Mouse (Mus musculus) neural tube, embryonic 14.5 days (tissue): ENCODE data around the gene Zfand3. TPM values are rescaled to one million over a fixed set of nuclear protein-coding genes. Genes with fewer than 3 reads are reported as not detected.

Experiments
- ATAC-seq: fragments of 200-750 bp; cut with Nextera tagmentation; 2 replicates; pipeline ENCODE4 v1.8.0; 2017; ENCODE audit warnings: low read depth, mild to moderate bottlenecking, moderate TSS enrichment, moderate library complexity
- H3K27ac ChIP-seq: fragments of 300-500 bp; sonication (generic); 2 replicates; pipeline ENCODE4 v1.5.1; 2014; ENCODE audit warnings: low read depth, mild to moderate bottlenecking, control low read depth, low read length, moderate library complexity, mixed read lengths
- H3K27me3 ChIP-seq: fragments of 300-500 bp; sonication (generic); 2 replicates; pipeline ENCODE4 v1.6.1; 2014; ENCODE audit warnings: low read length; ENCODE audit not compliant: control insufficient read depth, insufficient read depth
- H3K36me3 ChIP-seq: fragments of 300-500 bp; sonication (generic); 2 replicates; pipeline ENCODE4 v1.6.1; 2014; ENCODE audit warnings: low read length, mixed read lengths; ENCODE audit not compliant: control insufficient read depth, insufficient read depth
- H3K4me1 ChIP-seq: fragments of 300-500 bp; sonication (generic); 2 replicates; pipeline ENCODE4 v1.6.1; 2014; ENCODE audit warnings: low read length; ENCODE audit not compliant: control insufficient read depth, insufficient read depth
- H3K4me2 ChIP-seq: fragments of 300-500 bp; sonication (generic); 2 replicates; pipeline ENCODE4 v1.6.1; 2014; ENCODE audit warnings: mild to moderate bottlenecking, low read depth, low read length, control low read depth
- H3K4me3 ChIP-seq: fragments of 300-500 bp; sonication (generic); 2 replicates; pipeline ENCODE4 v1.5.1; 2014; ENCODE audit warnings: low read depth, low read length, control low read depth, mixed read lengths
- H3K9ac ChIP-seq: fragments of 300-500 bp; sonication (generic); replicated peaks from 2 replicates; pipeline ENCODE4 v1.6.1; 2014; ENCODE audit warnings: low read depth, mild to moderate bottlenecking, control low read depth, low read length, mixed read lengths
- H3K9me3 ChIP-seq: fragments of 300-500 bp; sonication (generic); 2 replicates; pipeline ENCODE4 v1.6.1; 2016; ENCODE audit warnings: low read length; ENCODE audit not compliant: control insufficient read depth
- WGBS: fragments of 180-500 bp; shearing (Covaris S2); extraction: QIAGEN DNeasy Blood & Tissue Kit; methylation state at CpG from one replicate; pipeline ENCODE4 v1.1.7; 2014; 5-methylcytosine and 5-hydroxymethylcytosine counted together
- polyA plus RNA-seq: library from polyadenylated mRNA; unstranded; fragments of >200 nt; fragmentation: Nextera tagmentation; extraction: Ambion mirVana; gene quantifications from 2 replicates; pipeline ENCODE4 v1.2.1, GENCODE M21; 2014

Gene Zfand3
- polyA plus RNA-seq, 1 experiment from 2014 or later: 37.5 TPM

- no peak overlapping the region for H3K27ac ChIP-seq
Measured at GRCm38 (mm10) chr17:30191097-30191640, 186.6 kb downstream of the Zfand3 start.

DNA sequence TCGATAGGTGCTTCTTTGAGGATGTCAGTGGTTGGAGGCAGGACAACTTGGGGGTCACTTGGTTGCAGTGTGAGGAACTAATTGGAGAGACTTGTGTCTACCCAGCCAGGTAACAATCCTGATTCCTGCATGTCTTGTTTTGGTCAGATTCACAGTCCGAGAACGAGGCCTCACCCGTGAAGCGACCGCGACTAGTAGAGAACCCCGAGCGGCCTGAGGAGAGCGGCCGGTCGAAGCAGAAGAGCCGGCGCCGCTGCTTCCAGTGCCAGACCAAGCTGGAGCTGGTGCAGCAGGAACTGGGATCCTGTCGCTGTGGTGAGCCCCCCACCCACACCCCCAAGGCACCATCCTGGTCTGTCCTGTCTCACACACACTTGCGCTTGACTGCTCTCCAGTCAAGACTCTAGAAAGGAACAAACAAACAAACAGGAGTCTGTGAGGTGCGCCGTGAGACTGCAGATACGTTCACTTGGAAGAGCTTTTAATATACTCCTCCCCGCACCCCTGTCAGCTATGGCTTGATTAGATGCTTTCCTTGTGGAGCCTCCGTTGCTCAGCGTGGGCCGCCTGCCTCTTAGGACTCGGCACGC lies 188.0 kb downstream of the Zfand3 start:
- no peak for ATAC-seq
- Histone ChIP-seq H3K9me3 (no peaks in the 10 kb centered on the region), H3K9ac (no peak overlapping the region), H3K4me1 (peaks cover 61% of the 10 kb centered on the region), H3K4me2 (no peak overlapping the region), H3K4me3 (no peak overlapping the region), H3K36me3 (no peaks in the 10 kb centered on the region), H3K27me3 (no peaks in the 10 kb centered on the region), H3K27ac (no peak overlapping the region)
- WGBS: 86% methylated on average over 26 of the region's 26 CpGs

More at GRCm38 (mm10) chr17:30191097-30191640, 186.6 kb downstream of the Zfand3 start:
- Histone ChIP-seq H3K4me2 (no peak overlapping the region), H3K9me3 (no peaks in the 10 kb centered on the region), H3K27me3 (no peaks in the 10 kb centered on the region), H3K9ac (no peak overlapping the region), H3K4me1 (peaks cover 57% of the 10 kb centered on the region), H3K4me3 (no peak overlapping the region), H3K36me3 (no peaks in the 10 kb centered on the region)
- ATAC-seq: no peak
- 65% methylated on average over 11 of the region's 11 CpGs for WGBS

- H3K27me3 ChIP-seq: no peaks in the 10 kb centered on the region
- 75% methylated on average over 2 of the region's 2 CpGs for WGBS
- peaks cover 54% of the 10 kb centered on the region for H3K4me1 ChIP-seq
- no peak overlapping the region for H3K4me2 ChIP-seq
- H3K27ac ChIP-seq: no peak overlapping the region
- H3K9me3 ChIP-seq: no peaks in the 10 kb centered on the region
- ATAC-seq: no peak
- no peak overlapping the region for H3K9ac ChIP-seq
- H3K36me3 ChIP-seq: no peaks in the 10 kb centered on the region
- H3K4me3 ChIP-seq: no peak overlapping the region
Measured at GRCm38 (mm10) chr17:30193615-30194014, 189.1 kb downstream of the Zfand3 start.

DNA sequence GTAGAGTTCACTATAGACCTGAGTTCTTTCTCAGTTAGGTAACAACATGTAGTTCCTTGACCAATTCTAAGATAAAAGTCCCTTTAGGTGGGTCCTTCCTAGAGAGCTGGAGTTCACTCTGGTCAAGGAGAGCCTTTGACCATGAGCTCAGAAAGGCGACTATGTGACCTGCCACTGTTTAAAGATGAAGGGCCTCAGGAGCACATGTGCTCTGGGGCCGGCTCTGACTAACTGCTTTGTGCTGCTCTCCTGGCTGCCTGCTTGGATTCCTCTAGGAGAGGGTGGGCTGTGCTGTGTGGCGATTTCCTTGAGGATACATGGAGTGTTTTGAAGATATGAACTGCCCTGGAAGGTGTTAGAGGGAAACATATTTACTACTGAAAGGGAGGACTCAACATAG lies 189.6 kb downstream of the Zfand3 start:
- 48% methylated on average over 3 of the region's 3 CpGs for WGBS
- H3K9ac ChIP-seq: no peak overlapping the region
- H3K27me3 ChIP-seq: no peaks in the 10 kb centered on the region
- H3K36me3 ChIP-seq: no peaks in the 10 kb centered on the region
- H3K4me1 ChIP-seq: peaks cover 59% of the 10 kb centered on the region
- H3K9me3 ChIP-seq: no peaks in the 10 kb centered on the region
- H3K4me3 ChIP-seq: no peak overlapping the region
- no peak for ATAC-seq
- H3K4me2 ChIP-seq: no peak overlapping the region
- no peak overlapping the region for H3K27ac ChIP-seq

DNA sequence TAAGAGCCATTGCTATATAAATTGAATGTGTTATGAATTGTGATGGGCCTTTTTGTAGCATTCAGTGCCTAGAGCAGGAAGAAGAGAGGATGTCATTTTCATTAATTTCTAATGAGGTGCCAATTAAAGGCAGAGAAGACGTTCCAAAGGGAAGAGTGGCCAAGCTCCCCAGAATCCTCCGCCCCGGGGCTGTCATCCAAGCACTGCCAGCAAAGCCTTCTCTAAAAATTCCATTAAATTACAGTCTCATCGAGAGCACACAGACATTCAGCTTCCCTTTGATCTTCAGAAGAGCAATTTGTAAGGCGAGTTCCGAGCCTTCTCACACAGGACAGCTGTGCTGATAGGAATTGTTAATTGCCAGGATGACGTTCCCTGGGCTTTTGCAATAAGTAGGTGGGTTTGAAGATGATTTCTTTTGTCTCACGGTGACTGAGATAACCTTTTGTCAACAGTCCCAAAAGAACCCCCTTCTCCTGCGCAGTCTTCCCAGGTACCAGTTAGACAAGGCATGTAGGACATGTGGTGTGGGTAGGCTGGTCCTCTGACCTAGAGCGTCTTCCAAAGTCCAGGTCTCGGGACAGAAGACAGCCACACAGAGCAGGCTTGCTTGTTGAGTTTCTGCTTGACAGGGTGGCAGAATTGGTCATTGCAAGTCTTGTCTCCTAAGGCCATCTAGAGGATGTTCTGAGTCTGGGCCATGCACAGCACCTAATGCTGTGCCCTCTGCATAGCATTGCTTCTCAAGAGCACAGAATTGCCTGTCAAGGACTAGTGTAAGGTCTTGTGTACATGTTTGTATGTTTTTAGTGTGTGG lies 190.3 kb downstream of the Zfand3 start:
- WGBS: 50% methylated on average over 11 of the region's 11 CpGs
- no peak for ATAC-seq

DNA sequence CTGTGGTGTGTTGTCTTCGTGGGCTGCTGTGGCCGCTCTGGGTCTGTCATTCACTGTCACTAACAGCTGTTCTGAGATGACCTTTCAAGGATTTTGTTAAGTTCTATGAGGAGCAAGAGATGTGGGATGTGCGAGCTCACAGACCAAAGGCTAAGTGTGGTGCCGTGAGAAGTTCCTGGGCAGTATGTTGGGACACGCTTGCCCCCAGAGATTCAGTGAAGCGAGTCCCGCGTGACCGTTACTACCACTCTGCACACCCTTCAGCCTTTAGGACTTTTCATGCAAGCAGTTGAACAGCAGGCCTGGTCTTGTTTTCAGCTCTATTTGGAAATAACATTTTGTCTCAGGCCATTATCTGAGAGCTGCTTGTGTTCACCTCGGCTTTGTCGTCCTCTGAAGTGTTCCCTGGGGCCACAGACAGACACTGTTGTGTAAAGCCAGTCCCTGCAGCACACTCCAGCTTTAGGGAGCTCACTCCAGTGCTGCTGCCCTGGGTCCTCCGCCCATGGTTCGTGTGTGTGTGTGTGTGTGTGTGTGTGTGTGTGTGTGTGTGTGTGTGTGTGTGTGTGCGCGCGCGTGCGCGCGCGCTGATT lies 191.2 kb downstream of the Zfand3 start:
- H3K9ac ChIP-seq: no peak overlapping the region
- peaks cover 56% of the 10 kb centered on the region for H3K4me1 ChIP-seq
- H3K4me3 ChIP-seq: no peak overlapping the region
- no peak overlapping the region for H3K4me2 ChIP-seq
- no peak for ATAC-seq
- H3K9me3 ChIP-seq: no peaks in the 10 kb centered on the region
- 0 out of 2 replicates have a peak overlapping the region, but pooled peaks have one; percentile 71 for H3K27ac ChIP-seq
- no peaks in the 10 kb centered on the region for H3K27me3 ChIP-seq
- no peaks in the 10 kb centered on the region for H3K36me3 ChIP-seq
- WGBS: 83% methylated on average over 19 of the region's 21 CpGs

More for the DNA sequence above, 190.3 kb downstream of the Zfand3 start:
- H3K9me3 ChIP-seq: no peaks in the 10 kb centered on the region
- H3K4me1 ChIP-seq: peaks cover 56% of the 10 kb centered on the region
- no peak overlapping the region for H3K9ac ChIP-seq
- no peaks in the 10 kb centered on the region for H3K36me3 ChIP-seq
- no peak overlapping the region for H3K4me3 ChIP-seq
- H3K4me2 ChIP-seq: no peak overlapping the region
- peak overlapping the region; percentile 71 for H3K27ac ChIP-seq
- H3K27me3 ChIP-seq: no peaks in the 10 kb centered on the region

- WGBS: 72% methylated on average over 17 of the region's 17 CpGs
- ATAC-seq: no peak
- peak overlapping the region; percentile 28 for H3K27ac ChIP-seq
- no peak overlapping the region for H3K4me2 ChIP-seq
- no peaks in the 10 kb centered on the region for H3K9me3 ChIP-seq
- H3K4me1 ChIP-seq: peaks cover 60% of the 10 kb centered on the region
- no peaks in the 10 kb centered on the region for H3K27me3 ChIP-seq
- H3K4me3 ChIP-seq: no peak overlapping the region
- no peak overlapping the region for H3K9ac ChIP-seq
- no peaks in the 10 kb centered on the region for H3K36me3 ChIP-seq
Measured at GRCm38 (mm10) chr17:30196401-30197279, 192.1 kb downstream of the Zfand3 start.

DNA sequence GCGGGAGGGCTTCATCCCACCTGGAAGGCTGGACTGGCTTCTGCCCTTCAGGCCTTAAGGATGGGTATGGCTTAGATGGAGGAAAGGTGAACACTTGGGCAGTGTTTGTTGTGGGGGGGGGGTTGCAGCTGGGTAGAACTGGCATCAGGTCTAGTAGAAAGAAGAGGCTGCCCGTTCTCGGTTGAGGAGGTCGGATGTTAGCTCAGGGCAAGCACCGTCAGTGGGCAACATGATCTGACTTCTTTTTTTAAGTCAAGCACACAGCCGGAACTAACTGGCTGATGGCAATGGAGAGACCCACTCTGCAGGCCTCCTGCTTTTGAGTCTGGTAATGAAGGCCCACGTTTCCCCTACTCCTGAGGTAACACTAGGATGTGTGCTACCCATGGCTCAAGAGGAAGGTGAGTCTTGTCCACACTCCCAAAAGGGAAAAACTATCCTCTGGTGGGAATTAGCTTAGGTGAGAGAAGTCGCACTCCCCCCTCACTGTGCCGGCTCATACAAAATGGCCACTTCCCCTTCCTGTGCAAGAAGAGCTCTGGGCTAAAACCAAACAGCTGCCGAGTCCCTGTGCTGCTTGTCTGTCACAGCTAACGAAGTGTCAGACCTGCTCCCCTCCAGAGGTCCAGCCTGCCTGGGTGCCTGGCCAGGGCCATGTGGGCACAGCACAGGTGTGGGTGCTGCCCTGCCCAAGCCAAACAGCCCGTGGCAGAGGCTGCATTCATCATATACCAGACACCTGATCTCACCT lies 192.9 kb downstream of the Zfand3 start:
- H3K27me3 ChIP-seq: no peaks in the 10 kb centered on the region
- no peaks in the 10 kb centered on the region for H3K36me3 ChIP-seq
- H3K4me2 ChIP-seq: no peak overlapping the region
- no peaks in the 10 kb centered on the region for H3K9me3 ChIP-seq
- WGBS: 77% methylated on average over 12 of the region's 12 CpGs
- ATAC-seq: no peak
- peaks cover 60% of the 10 kb centered on the region for H3K4me1 ChIP-seq
- H3K9ac ChIP-seq: no peak overlapping the region
- H3K4me3 ChIP-seq: no peak overlapping the region
- no peak overlapping the region for H3K27ac ChIP-seq
